Mouse (Mus musculus): ENCODE data around the gene Upp1.
A peak's percentile ranks its signal among the peaks of the same experiment; 100 is the strongest.
"Not testable (repeated sequence)": the region's sequence is repeated elsewhere in the genome, so short reads cannot be mapped to it uniquely, and the experiment has no call there.

Gene Upp1

DNA sequence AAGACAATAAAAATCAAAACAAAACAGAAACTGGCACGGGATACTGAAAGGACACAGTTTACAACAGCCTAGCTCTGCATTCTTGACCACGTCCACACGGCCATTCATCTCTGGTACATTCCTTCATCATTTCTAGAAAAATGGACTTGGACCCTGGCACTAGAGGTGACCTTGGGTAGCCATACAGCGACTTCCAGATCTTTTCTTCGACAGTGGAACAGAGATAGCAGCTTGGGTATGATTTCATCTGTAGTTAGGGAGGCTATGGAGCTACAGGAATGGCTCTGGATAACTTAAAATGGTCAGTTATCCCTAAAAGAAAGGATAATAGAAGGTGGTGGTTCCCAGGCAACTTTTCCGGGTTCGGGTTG lies at the start of gene Upp1:
Upp1 (plus strand) TSS at position 54 of the 371 bp plus-strand sequence.
- DNase-seq (ENCODE audit: low read depth, low spot score) = no peak

DNA sequence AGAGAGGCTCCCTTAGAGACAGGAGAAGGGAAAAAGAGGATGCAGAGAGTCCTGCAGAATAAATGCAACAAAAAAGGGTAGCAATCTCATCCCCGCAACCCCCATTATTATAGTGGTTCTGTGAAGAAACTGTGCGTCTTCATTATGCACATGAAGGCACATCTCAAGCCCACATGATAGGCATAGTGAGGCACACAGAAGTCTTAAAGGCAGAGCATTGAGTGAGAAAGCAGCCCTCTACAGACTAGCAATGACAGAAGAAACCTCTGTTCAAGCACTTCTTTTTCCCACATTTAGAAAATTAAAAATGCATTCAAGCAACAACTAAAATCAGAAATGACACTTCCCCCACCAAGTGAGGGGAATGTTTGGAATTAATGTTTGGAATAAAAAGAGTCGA lies 41.5 kb upstream of the Upp1 start:
- DNase-seq (ENCODE audit: low read depth, low spot score) = no peak

- DNase-seq (ENCODE audit: low read depth, low spot score) = no peak
These were observed 4.7 kb upstream of the Upp1 start for GRCm38 (mm10) chr11:9113189-9113588.

GRCm38 (mm10) chr11:9115367-9116120 lies 2.4 kb upstream of the Upp1 start:
- DNase-seq (ENCODE audit: low read depth, low spot score) = no peak

DNA sequence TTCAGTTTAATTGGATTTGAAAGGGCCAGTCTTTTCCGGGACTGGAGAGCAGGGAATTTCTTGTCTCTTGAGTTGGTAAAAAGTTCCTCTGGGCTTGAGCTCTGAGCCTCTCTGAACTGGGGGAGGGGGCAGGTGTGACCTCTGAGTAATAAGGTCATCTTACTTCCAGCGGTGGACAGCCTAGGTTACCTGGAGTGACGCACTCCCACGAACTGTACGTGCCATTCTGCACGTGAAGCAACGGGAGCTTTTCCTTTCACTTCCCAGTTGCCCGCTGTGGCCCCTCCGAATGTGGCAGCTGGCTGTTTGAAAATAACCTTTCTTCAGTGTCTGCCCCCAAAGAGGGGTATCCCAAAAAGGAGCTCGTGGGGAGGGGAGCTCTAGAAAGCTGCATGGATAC lies 1.8 kb upstream of the Upp1 start:
- DNase-seq (ENCODE audit: low read depth, low spot score) = no peak

DNA sequence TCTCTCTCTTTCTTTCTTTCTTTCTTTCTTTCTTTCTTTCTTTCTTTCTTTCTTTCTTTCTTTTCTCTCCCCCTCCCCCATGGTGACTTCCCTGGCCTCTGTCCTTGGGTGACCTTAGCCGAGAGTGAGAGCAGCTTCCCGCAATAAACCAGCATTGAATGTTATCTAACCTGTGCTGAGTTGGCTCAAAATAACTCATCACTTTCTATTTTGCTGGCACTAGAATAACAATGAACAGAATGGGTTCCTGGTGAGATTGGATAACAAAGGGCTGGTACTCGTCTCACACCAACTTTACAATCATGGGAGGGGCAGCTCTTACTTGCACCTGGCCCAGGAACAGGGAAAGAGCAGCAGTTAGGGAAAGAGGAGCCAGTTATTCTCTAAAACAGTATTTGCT lies 987 bp upstream of the Upp1 start:
- no peak for DNase-seq (ENCODE audit: low read depth, low spot score)

DNA sequence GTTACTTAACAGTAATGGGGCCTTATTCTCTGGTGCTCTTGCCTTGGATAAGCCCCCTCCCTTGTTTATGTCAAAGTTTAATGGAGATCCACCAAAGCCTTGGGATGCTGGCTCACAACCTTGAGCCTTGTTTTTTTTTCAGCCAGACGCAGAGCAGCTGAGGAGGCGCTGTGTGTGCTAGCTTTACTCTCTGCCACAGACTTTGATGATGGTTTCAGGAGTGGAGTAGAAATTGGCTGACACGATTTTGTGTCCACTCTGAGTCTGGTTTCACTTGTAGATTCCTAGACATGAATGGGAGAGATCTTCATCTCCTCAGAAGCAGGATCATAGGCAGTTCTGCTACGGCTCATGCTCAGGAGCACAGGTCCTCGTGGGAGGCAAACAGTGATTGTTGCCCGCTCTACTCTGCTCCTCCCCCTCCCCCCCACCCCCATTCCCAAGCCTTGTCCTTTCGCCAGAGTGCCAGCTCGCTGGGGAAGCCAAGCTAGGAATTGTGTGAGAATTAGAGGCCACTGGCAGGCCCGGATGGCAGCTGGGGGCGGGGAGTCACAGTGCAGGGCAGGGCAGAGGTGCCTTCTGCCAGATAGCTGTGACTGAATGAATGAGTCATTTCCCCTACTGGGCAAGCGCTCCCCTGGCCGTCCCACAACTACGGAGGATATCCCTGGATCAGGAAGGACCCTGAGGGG lies 399 bp upstream of the Upp1 start:
- DNase-seq (ENCODE audit: low read depth, low spot score) = no peak

- no peak for DNase-seq (ENCODE audit: low read depth, low spot score)
These were observed 668 bp downstream of the Upp1 start for GRCm38 (mm10) chr11:9118421-9119121.

GRCm38 (mm10) chr11:9119231-9120020 lies 1.5 kb downstream of the Upp1 start:
- no peak for DNase-seq (ENCODE audit: low read depth, low spot score)

DNA sequence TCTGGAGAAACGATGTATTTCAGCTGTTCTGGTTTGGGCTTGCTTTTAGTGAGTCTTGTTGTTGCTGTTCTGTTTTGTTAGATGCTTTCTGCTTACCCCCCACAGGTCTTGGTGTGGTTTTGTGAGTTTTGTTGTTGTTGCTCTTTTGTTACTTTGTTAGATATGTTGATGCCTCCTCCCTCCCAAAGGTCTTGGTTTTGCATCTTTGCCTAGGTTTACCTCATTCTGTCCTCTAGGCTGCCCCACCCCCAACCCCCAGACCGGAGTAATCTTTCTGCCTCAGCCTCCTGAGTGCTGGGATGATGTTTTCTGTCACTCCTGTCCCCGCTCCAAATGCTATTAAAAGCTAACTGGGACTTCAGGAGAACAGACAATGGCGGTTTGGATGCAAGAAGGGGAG lies 4.4 kb downstream of the Upp1 start:
- DNase-seq (ENCODE audit: low read depth, low spot score) = no peak

GRCm38 (mm10) chr11:9126373-9127107 lies 8.6 kb downstream of the Upp1 start:
- DNase-seq (ENCODE audit: low read depth, low spot score) = no peak

DNA sequence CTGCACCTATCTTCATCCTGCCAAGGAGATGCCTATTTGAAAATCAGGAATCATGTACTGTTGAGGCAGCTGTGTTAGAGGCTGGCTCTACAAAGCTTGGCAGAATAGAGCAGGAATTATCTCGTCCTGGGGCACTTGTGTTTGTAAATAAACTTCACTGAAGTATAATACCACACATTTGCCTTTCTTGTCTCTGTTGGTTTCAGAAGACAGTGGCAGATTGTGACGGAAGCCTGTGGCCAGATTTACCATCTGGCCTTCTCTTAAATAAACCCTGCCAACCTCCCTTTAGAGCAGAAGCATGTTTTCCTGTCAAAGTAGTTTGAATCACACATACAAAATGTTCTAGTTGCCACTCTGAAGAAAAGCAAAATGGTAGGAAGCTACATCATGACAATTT lies 10.2 kb downstream of the Upp1 start:
- no peak for DNase-seq (ENCODE audit: low read depth, low spot score)

GRCm38 (mm10) chr11:9129528-9129927 lies 11.6 kb downstream of the Upp1 start:
- DNase-seq (ENCODE audit: low read depth, low spot score) = no peak

GRCm38 (mm10) chr11:9131688-9132087 lies 13.8 kb downstream of the Upp1 start:
- DNase-seq (ENCODE audit: low read depth, low spot score) = no peak

DNA sequence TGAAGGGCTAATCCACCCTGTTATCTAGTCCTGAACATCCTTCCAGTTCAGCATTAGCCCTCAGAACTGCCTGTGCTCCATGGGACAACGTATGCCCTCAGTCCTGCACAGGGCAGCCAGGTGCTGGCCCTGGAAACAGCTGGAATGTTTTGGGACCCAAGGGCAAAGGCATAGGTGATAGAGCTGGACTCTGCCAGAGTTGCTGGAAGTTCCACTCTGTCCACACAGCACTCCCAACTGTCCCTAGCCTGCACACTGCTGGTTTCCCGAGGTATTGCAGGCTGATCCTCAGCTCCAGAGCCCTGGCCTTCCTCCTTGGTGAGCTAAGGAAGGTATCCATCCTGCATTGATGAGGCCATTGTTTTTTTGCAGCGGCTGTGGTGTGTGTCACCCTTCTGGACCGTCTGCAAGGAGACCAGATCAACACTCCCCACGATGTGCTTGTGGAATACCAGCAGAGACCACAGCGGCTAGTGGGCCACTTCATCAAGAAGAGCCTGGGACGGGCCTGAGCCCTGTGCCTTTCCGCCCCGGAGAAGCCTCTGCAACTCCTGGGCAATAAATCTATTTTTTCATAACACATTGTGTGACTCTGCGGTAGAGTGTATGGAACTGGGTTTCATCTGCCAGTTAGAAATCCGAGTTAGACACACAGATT lies 17.8 kb downstream of the Upp1 start:
- DNase-seq (ENCODE audit: low read depth, low spot score) = no peak

DNA sequence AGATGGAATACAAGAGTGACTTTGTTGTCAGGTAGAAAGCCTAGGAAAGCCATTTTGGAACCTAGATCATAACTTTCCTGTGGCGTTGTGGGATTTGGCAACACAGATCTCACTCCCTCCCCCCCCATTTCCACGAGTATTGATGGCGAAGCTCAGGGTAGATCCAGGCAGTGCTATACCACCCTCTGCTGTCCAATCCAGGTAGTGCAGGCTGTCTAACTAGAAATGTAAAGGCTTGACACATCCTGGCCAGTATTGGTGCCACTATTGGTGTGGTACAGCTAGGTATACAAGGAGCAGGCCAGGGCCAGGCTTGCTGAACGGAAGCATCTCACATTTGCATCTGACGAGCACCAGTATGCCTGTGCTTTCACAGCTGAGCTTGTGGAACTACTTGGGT lies 18.6 kb downstream of the Upp1 start:
- DNase-seq (ENCODE audit: low read depth, low spot score) = peak; percentile 36

- DNase-seq (ENCODE audit: low read depth, low spot score) = no peak
These were observed 27.2 kb downstream of the Upp1 start for GRCm38 (mm10) chr11:9145113-9145512.

DNA sequence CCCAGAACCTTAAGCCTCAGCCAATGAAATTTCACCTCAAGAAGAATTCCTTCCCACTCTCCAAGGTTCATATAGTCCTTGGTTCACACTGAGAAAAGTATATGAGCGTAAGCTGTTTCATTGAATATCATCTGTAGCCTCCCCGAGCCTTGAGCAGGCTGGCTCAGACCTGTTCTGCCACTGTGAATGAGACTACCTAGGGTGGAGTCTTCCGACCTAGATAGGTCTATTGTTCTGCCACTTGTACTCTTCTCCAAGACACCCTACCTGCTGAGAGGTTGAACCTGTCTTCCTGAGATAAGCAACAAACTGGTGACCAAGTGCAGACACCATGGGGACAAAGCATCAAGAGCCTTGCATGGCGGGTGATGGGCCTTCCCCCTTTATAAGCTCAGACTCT lies 28.2 kb downstream of the Upp1 start:
- DNase-seq (ENCODE audit: low read depth, low spot score) = no peak

- DNase-seq (ENCODE audit: low read depth, low spot score) = no peak
These were observed 28.8 kb downstream of the Upp1 start for GRCm38 (mm10) chr11:9146683-9147082.

DNA sequence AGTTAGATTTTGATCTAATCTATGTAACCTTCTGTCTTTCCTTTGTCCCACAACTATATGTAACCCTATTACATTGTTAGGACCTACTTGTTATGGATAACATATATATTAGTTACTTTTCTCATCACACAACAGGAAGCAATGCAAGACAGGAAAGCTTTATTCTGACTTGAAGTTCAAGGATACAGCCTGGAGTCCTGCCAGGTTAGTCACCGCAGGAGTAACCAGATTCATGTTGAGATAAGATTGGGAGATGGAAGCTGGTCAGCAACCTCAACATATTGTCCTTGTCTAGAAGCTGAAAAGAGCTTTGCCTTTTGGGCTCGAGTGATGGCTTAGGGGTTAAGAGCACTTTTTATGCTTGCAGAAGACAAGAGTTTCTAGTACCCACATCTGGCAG lies 30.3 kb downstream of the Upp1 start:
- no peak for DNase-seq (ENCODE audit: low read depth, low spot score)

GRCm38 (mm10) chr11:9150403-9150802 lies 32.5 kb downstream of the Upp1 start:
- not testable (repeated sequence) for DNase-seq (ENCODE audit: low read depth, low spot score)

Data from retina, adult 2 months (tissue).